Comparison of ENCODE assay signal across 8 mouse cellular contexts in the genomic region with DNA sequence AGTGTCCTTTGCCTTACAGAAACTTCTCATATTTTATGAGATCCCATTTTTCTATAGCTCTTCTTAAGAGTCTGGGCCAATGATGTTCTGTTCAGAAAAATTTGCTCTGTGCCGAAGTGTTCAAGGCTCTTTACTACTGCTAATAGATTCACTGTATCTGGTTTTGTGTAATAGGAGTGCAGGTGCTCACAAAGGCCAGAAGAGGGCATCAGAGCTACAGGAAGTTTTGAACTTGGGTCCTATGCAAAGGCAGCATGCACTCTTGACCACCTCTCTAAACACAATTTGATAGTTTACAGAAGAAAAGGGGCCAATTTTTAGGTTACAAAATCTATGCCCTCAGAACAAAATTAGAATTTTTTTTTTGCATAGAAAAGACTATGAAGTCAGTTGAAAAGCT.
DNase-seq lines count a peak whose midpoint lies in the region; ATAC-seq and TF ChIP-seq lines count a peak whose summit lies in the region.
"Had no signal": no experiment of that assay in that cellular context is flagged by ENCODE, and none has a peak within 500 bp of the region (broad histone marks: within the 10 kb centered on the region; RNA-seq: fewer than 3 reads in every experiment).

No protein-coding gene starts in this region.

- no peak for TF ChIP-seq EP300 in ES-Bruce4 (IDR thresholded peaks at IDR 0.05; ENCODE audit: insufficient read depth, low read depth, low read length)
- no peak for TF ChIP-seq EP300 in lung, postnatal 0 days (IDR thresholded peaks at IDR 0.05)

- no peak overlapping the region for H3K4me2 ChIP-seq in kidney, postnatal 0 days (ENCODE audit: low read length)
- H3K4me2 ChIP-seq in lung, postnatal 0 days (replicated peaks; ENCODE audit: low read depth, low read length), result no peak overlapping the region
- H3K4me2 ChIP-seq: limb, embryonic 15.5 days had no signal

- TF ChIP-seq POLR2A in ES-Bruce4 (IDR thresholded peaks at IDR 0.05; ENCODE audit: insufficient read depth, low read length), result no peak

- no peak overlapping the region for H3K9ac ChIP-seq in kidney, postnatal 0 days (ENCODE audit: low read depth, low read length)
- H3K9ac ChIP-seq in ES-Bruce4 (ENCODE audit: low read depth, poor library complexity, severe bottlenecking), result no peak overlapping the region
- no peak overlapping the region for H3K9ac ChIP-seq in lung, postnatal 0 days (replicated peaks; ENCODE audit: low read depth)
- H3K9ac ChIP-seq: limb, embryonic 15.5 days had no signal

- no peak overlapping the region for H3K27ac ChIP-seq in kidney, postnatal 0 days
- no peak overlapping the region for H3K27ac ChIP-seq in ES-Bruce4 (ENCODE audit: insufficient read depth, low read length)
- no peak overlapping the region for H3K27ac ChIP-seq in lung, postnatal 0 days (ENCODE audit: low read length)
- H3K27ac ChIP-seq: limb, embryonic 15.5 days had no signal

- peak; percentile 67 for DNase-seq in kidney, postnatal 0 days (ENCODE audit: low spot score)
- DNase-seq in kidney, postnatal 10 days, result no peak
- peak; percentile 71 for DNase-seq in ZHBTc4 (ENCODE audit: low read depth, low spot score)
- peak; percentile 51 for DNase-seq in lung, postnatal 0 days (ENCODE audit: low spot score)
- DNase-seq in frontal cortex, postnatal 25 days (ENCODE audit: low spot score in 2 of 2), result no peak
- DNase-seq in frontal cortex, postnatal 14 days (ENCODE audit: low spot score in 2 of 2), result no peak

- H3K36me3 ChIP-seq in kidney, postnatal 0 days (ENCODE audit: insufficient read depth, low read length), result no peaks in the 10 kb centered on the region
- no peaks in the 10 kb centered on the region for H3K36me3 ChIP-seq in ES-Bruce4 (ENCODE audit: control insufficient read depth, insufficient read depth, low read length, poor library complexity, severe bottlenecking)
- H3K36me3 ChIP-seq in lung, postnatal 0 days (ENCODE audit: insufficient read depth, low read length), result no peaks in the 10 kb centered on the region
- H3K36me3 ChIP-seq: limb, embryonic 15.5 days had no signal

- H3K4me1 ChIP-seq in kidney, postnatal 0 days (replicated peaks; ENCODE audit: insufficient read depth, low read length), result no peaks in the 10 kb centered on the region
- H3K4me1 ChIP-seq in ES-Bruce4 (ENCODE audit: control insufficient read depth, insufficient read depth, low read length), result no peaks in the 10 kb centered on the region
- H3K4me1 ChIP-seq in lung, postnatal 0 days (ENCODE audit: insufficient read depth, low read depth, low read length), result no peaks in the 10 kb centered on the region
- H3K4me1 ChIP-seq: limb, embryonic 15.5 days had no signal

- peak; percentile 78 for TF ChIP-seq CTCF in kidney, postnatal 0 days (IDR thresholded peaks at IDR 0.05; ENCODE audit: low read depth)
- peak; percentile 43 for TF ChIP-seq CTCF in ES-Bruce4 (IDR thresholded peaks at IDR 0.05; ENCODE audit: low read depth, low read length)
- TF ChIP-seq CTCF in lung, postnatal 0 days (IDR thresholded peaks at IDR 0.05), result peak; percentile 70

- H3K9me3 ChIP-seq in kidney, postnatal 0 days (replicated peaks; ENCODE audit: low read length), result no peaks in the 10 kb centered on the region
- no peaks in the 10 kb centered on the region for H3K9me3 ChIP-seq in ES-Bruce4 (replicated peaks; ENCODE audit: control insufficient read depth, insufficient read depth, low read length, poor library complexity, severe bottlenecking)
- no peaks in the 10 kb centered on the region for H3K9me3 ChIP-seq in lung, postnatal 0 days (ENCODE audit: low read length)
- H3K9me3 ChIP-seq: limb, embryonic 15.5 days had no signal

- WGBS in kidney, postnatal 0 days, result 62% methylated on average over 1 of the region's 1 CpGs
- WGBS in lung, postnatal 0 days, result 67% methylated on average over 1 of the region's 1 CpGs

- no peak for ATAC-seq in kidney, postnatal 0 days (replicated peaks; ENCODE audit: low FRiP score, low read depth)
- no peak for ATAC-seq in lung, postnatal 0 days

- no peaks in the 10 kb centered on the region for H3K27me3 ChIP-seq in kidney, postnatal 0 days (ENCODE audit: insufficient read depth, low read length)
- H3K27me3 ChIP-seq in ES-Bruce4 (ENCODE audit: control insufficient read depth, insufficient read depth, low read length, poor library complexity, severe bottlenecking), result no peaks in the 10 kb centered on the region
- H3K27me3 ChIP-seq in lung, postnatal 0 days (replicated peaks; ENCODE audit: insufficient read depth, low read length), result no peaks in the 10 kb centered on the region
- H3K27me3 ChIP-seq: limb, embryonic 15.5 days had no signal

- H3K4me3 ChIP-seq in kidney, postnatal 0 days (replicated peaks; ENCODE audit: low read depth, low read length), result no peak overlapping the region
- no peak overlapping the region for H3K4me3 ChIP-seq in ES-Bruce4 (ENCODE audit: low read depth, low read length)
- H3K4me3 ChIP-seq in lung, postnatal 0 days (ENCODE audit: low read depth, low read length), result no peak overlapping the region
- H3K4me3 ChIP-seq: limb, embryonic 15.5 days had no signal

Comparison
In these comparisons a context has a peak if more than half of its experiments do, and no peak if none do; other contexts are left out.
1. DNase-seq: peak in kidney, postnatal 0 days (single experiment), ZHBTc4 (single experiment) and lung, postnatal 0 days (single experiment); none in kidney, postnatal 10 days (single experiment), frontal cortex, postnatal 25 days (0 of 2) and frontal cortex, postnatal 14 days (0 of 2).
2. Peak in every context shown above with its lines, with median percentiles within 50 percentile points of each other: CTCF ChIP-seq.